Mouse (Mus musculus) hindbrain, embryonic 15.5 days (tissue): ENCODE data around the gene Gm17509. TPM values are rescaled to one million over a fixed set of nuclear protein-coding genes. Genes with fewer than 3 reads are reported as not detected.

Experiments used
- polyA plus RNA-seq: library from polyadenylated mRNA; unstranded; fragments of >200 nt; fragmentation: Nextera tagmentation; extraction: Ambion mirVana; gene quantifications from 2 replicates; pipeline ENCODE4 v1.2.1, GENCODE M21; 2015

Gm17509 gene
- polyA plus RNA-seq, 1 experiment from 2014 or later, result 0.41 TPM

Other genes with a start within 250 kb of the Gm17509 start
- 29.1 and 32.5 TPM in 2 replicates for gene Parp8, start 195.5 kb downstream of the Gm17509 start, polyA plus RNA-seq
- gene Emb, start 12.5 kb downstream of the Gm17509 start, polyA plus RNA-seq, result 13.4 and 15.4 TPM in 2 replicates